Mouse (Mus musculus): ENCODE measurements around the gene Olfr279.

DNA sequence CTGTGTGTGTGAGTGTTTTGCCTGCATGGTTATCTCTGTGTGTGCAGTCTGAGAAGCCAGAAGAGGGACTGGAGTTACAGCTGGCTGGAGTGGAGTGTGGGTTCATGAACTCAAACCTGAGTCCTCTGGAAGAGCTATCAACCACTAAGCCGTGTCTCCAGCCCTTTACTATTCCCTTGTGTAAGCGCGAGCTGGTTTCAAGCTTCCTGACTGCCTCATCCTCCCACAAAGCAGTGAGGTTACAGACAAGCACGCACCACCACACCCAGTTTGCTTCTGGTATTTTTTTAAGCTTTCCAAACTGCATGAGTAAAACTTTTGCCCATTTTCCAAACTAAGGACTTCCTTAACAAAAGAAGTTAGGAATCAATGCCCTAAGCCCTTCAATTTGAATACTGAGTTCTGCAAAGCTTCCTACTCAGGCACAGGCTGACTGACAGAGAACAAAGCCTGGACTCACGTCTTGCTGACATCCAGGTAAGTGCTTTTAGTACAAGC is 35.9 kb downstream of the Olfr279 start:
- TF ChIP-seq CTCF (IDR thresholded peaks at IDR 0.05; ENCODE audit: low read depth) (no peak), EP300 (IDR thresholded peaks at IDR 0.05; ENCODE audit: low read depth) (no peak)

All from liver, postnatal 0 days (tissue).